Mouse (Mus musculus): ENCODE results near the gene Dzip1l. TPM values are rescaled to one million over a fixed set of nuclear protein-coding genes. Genes with fewer than 3 reads are reported as not detected.

The Dzip1l gene
- total RNA-seq (2012; rRNA removed) (not detected in 2 replicates), polyA plus RNA-seq (2012; ENCODE audit: insufficient read depth in 1 of 2, insufficient read length in 2 of 2, low read depth in 1 of 2, low replicate concordance in 2 of 2, missing spikeins in 1 of 2) (not detected)

DNA sequence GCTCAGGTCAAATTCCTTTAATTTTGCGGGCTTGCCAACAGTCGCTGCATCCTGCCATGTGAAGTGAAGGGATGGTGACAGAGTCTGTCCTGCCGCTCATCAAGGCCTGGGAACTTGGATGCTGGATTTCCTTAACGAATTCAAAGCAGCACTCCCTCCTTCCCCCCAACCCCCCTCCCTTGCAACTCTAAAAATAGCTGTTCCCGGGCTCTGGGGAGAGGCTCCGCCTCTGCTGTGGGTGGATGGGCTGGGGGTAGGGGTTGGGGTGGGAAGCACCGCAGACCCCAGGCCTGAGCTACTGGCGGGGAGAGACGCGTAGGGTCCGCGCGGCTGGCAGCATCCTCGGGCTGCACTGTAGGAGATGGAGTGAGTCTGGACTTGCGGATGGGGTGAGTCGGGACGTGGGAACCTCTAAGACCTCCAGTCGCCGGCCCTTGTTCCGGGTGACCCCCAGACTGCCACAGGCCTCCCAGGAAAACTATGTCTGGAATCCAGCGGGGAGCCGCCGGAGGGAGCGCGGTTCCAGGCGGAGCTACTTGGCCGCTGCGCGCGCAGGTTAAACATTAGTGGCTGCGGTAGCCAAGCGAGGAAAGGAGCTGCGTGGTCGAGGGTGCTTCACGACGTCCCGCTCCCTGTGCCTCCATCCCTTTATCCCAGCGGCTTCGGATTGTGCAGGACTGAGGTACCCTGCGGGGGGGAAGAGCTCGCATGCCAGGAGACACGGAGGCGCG is at the start of gene Dzip1l:
Gene Dzip1l, plus strand, starts transcription at position 216 of the 731 bp plus-strand sequence.
- no peaks in the 10 kb centered on the region for H3K9me3 ChIP-seq (replicated peaks; ENCODE audit: insufficient read depth, low read length)
- no peak for TF ChIP-seq RCOR1 (IDR thresholded peaks at IDR 0.05; ENCODE audit: low read depth, low read length)
- TF ChIP-seq GABPA (IDR thresholded peaks at IDR 0.05; ENCODE audit: low read depth, low read length) = no peak
- TF ChIP-seq MYB (IDR thresholded peaks at IDR 0.05; ENCODE audit: low read depth, low read length) = no peak
- no peak for TF ChIP-seq RAD21 (IDR thresholded peaks at IDR 0.05; ENCODE audit: low read depth, low read length)
- no peak for TF ChIP-seq UBTF (IDR thresholded peaks at IDR 0.05; ENCODE audit: borderline replicate concordance, insufficient read depth, low read depth, low read length)
- H3K9ac ChIP-seq (ENCODE audit: control insufficient read depth, low read depth, low read length, poor library complexity, severe bottlenecking) = no peak within 1 kb of the TSS
- no peaks in the 10 kb centered on the region for H3K4me1 ChIP-seq (ENCODE audit: control insufficient read depth in 1 of 2, insufficient read depth in 2 of 2, low read length in 2 of 2)
- H3K36me3 ChIP-seq (ENCODE audit: control insufficient read depth in 1 of 2, insufficient read depth in 2 of 2, low read length in 2 of 2) = no peaks in the 10 kb centered on the region
- no peak within 1 kb of the TSS for H3K27ac ChIP-seq (ENCODE audit: control insufficient read depth, low read depth, low read length)
- DNase-seq (ENCODE audit: low read depth, low spot score) = no peak
- no peaks in the 10 kb centered on the region for H3K79me2 ChIP-seq (ENCODE audit: control insufficient read depth, insufficient read depth, low read length, poor library complexity)
- no peak within 1 kb of the TSS for H3K4me3 ChIP-seq (ENCODE audit: control insufficient read depth in 1 of 2, insufficient read depth in 1 of 2, low read depth in 2 of 2, low read length in 2 of 2)
- no peaks in the 10 kb centered on the region; a peak in 1 of 4 replicates for H3K27me3 ChIP-seq (ENCODE audit: control insufficient read depth in 1 of 2, insufficient read depth in 2 of 2, low read length in 2 of 2)

DNA sequence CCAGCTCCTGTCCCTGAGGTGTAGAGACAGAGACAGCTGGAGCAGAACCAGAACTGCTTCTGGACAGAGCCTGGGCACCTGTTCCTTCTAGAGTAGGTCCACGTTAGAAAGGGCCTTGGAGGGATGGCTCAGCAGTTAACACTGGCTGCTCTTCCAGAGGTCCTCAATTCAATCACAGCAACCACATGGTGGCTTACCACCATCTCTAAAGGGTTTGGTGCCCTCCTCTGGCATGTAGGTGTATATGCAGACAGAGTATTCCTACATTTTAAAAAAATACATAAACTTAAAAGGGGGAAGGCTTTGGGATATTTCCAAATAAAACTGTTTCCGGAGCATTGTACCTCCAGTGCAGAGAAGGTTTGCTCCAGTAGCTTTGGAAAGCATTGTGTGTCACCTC is 48.6 kb upstream of the Dzip1l start:
- DNase-seq (ENCODE audit: low read depth, low spot score) = peak; percentile 74
- H3K36me3 ChIP-seq (ENCODE audit: control insufficient read depth in 1 of 2, insufficient read depth in 2 of 2, low read length in 2 of 2) = peaks cover 18 to 19% of the 10 kb centered on the region in 2 experiments
- peaks cover 28% of the 10 kb centered on the region for H3K79me2 ChIP-seq (ENCODE audit: control insufficient read depth, insufficient read depth, low read length, poor library complexity)
- no peak for TF ChIP-seq POLR2A (IDR thresholded peaks at IDR 0.05; ENCODE audit: control insufficient read depth in 1 of 2, insufficient read depth in 1 of 2, low read depth in 1 of 2, low read length in 2 of 2, poor library complexity in 1 of 2)
- no peak for TF ChIP-seq NRF1 (IDR thresholded peaks at IDR 0.05; ENCODE audit: insufficient read depth, low read depth, low read length, poor library complexity, severe bottlenecking)
- TF ChIP-seq UBTF (IDR thresholded peaks at IDR 0.05; ENCODE audit: borderline replicate concordance, insufficient read depth, low read depth, low read length) = no peak
- no peak for TF ChIP-seq CHD2 (IDR thresholded peaks at IDR 0.05; ENCODE audit: low read length)
- TF ChIP-seq MYB (IDR thresholded peaks at IDR 0.05; ENCODE audit: low read depth, low read length) = no peak
- no peak for TF ChIP-seq POLR2AphosphoS2 (IDR thresholded peaks at IDR 0.05; ENCODE audit: low read length)
- no peak for TF ChIP-seq BHLHE40 (IDR thresholded peaks at IDR 0.05; ENCODE audit: borderline replicate concordance, low read depth, low read length)
- no peak for TF ChIP-seq USF1 (IDR thresholded peaks at IDR 0.05; ENCODE audit: low read depth, low read length)
- no peak for TF ChIP-seq USF2 (IDR thresholded peaks at IDR 0.05; ENCODE audit: borderline replicate concordance in 1 of 2, insufficient read depth in 1 of 2, low read depth in 1 of 2, low read length in 2 of 2)
- no peak for TF ChIP-seq JUND (IDR thresholded peaks at IDR 0.05; ENCODE audit: low read depth, low read length)
- TF ChIP-seq NELFE (IDR thresholded peaks at IDR 0.05; ENCODE audit: low read depth, low read length) = no peak
- no peak for TF ChIP-seq MEF2A (IDR thresholded peaks at IDR 0.05; ENCODE audit: extremely low read depth, insufficient replicate concordance, low read depth, low read length, poor library complexity, severe bottlenecking)
- peak; percentile 90 for TF ChIP-seq MYC (IDR thresholded peaks at IDR 0.05; ENCODE audit: low read depth, low read length)
- 0 out of 2 replicates have a peak, but pooled peaks have one; percentile 6 for TF ChIP-seq HCFC1 (IDR thresholded peaks at IDR 0.05; ENCODE audit: low read depth, low read length)
- TF ChIP-seq ZKSCAN1 (IDR thresholded peaks at IDR 0.05; ENCODE audit: low read depth, low read length) = no peak
- TF ChIP-seq CTCF (IDR thresholded peaks at IDR 0.05 in 2 of 3, conservative IDR thresholded peaks at IDR 0.05 in 1 of 3; ENCODE audit: control insufficient read depth in 1 of 3, insufficient read depth in 1 of 3, low read depth in 2 of 3, low read length in 3 of 3, poor library complexity in 1 of 3, severe bottlenecking in 1 of 3) = peak; percentile 40 to 77 (median 53); a peak in 5 of 6 replicates
- no peak for TF ChIP-seq POLR2AphosphoS5 (IDR thresholded peaks at IDR 0.05; ENCODE audit: borderline replicate concordance, low read depth, low read length)
- no peak for TF ChIP-seq TAL1 (IDR thresholded peaks at IDR 0.05; ENCODE audit: low read length)
- TF ChIP-seq TCF12 (IDR thresholded peaks at IDR 0.05; ENCODE audit: low read depth, low read length) = no peak
- peak; percentile 77 for TF ChIP-seq RAD21 (IDR thresholded peaks at IDR 0.05; ENCODE audit: low read depth, low read length)
- TF ChIP-seq EP300 (IDR thresholded peaks at IDR 0.05; ENCODE audit: low read depth in 1 of 2, low read length in 2 of 2) = no peak
- TF ChIP-seq GABPA (IDR thresholded peaks at IDR 0.05; ENCODE audit: low read depth, low read length) = no peak
- no peak for TF ChIP-seq MAZ (IDR thresholded peaks at IDR 0.05; ENCODE audit: low read depth, low read length)
- no peak for TF ChIP-seq ETS1 (IDR thresholded peaks at IDR 0.05; ENCODE audit: low read depth, low read length)
- TF ChIP-seq GATA1 (IDR thresholded peaks at IDR 0.05; ENCODE audit: low read depth, low read length) = no peak
- TF ChIP-seq ELF1 (IDR thresholded peaks at IDR 0.05; ENCODE audit: low read depth, low read length) = no peak
- TF ChIP-seq TBP (IDR thresholded peaks at IDR 0.05; ENCODE audit: low read depth, low read length) = no peak

More for the DNA sequence above, 48.6 kb upstream of the Dzip1l start:
- H3K27ac ChIP-seq (ENCODE audit: control insufficient read depth, low read depth, low read length) = no peak overlapping the region
- no peaks in the 10 kb centered on the region for H3K9me3 ChIP-seq (replicated peaks; ENCODE audit: insufficient read depth, low read length)
- H3K9ac ChIP-seq (ENCODE audit: control insufficient read depth, low read depth, low read length, poor library complexity, severe bottlenecking) = no peak overlapping the region
- H3K4me1 ChIP-seq (ENCODE audit: control insufficient read depth in 1 of 2, insufficient read depth in 2 of 2, low read length in 2 of 2) = peaks cover 1 to 12% of the 10 kb centered on the region in 2 experiments; a peak in 3 of 4 replicates
- no peak overlapping the region for H3K4me3 ChIP-seq (ENCODE audit: control insufficient read depth in 1 of 2, insufficient read depth in 1 of 2, low read depth in 2 of 2, low read length in 2 of 2)
- H3K27me3 ChIP-seq (ENCODE audit: control insufficient read depth in 1 of 2, insufficient read depth in 2 of 2, low read length in 2 of 2) = no peaks in the 10 kb centered on the region

Data from MEL (cell line).